Mouse (Mus musculus) forebrain, embryonic 15.5 days (tissue): ENCODE data around the gene Cd93. TPM values are rescaled to one million over a fixed set of nuclear protein-coding genes. Genes with fewer than 3 reads are reported as not detected.

Experiments used
- ATAC-seq: fragments of 200-750 bp; cut with Nextera tagmentation; replicated peaks from 2 replicates; pipeline ENCODE4 v1.8.0; 2017; ENCODE audit warnings: mild to moderate bottlenecking, moderate TSS enrichment, moderate library complexity
- H3K27ac ChIP-seq: fragments of 300-500 bp; sonication (generic); replicated peaks from 2 replicates; pipeline ENCODE4 v1.5.1; 2015; ENCODE audit warnings: mild to moderate bottlenecking, inconsistent platforms
- H3K27me3 ChIP-seq: fragments of 300-500 bp; sonication (generic); 2 replicates; pipeline ENCODE4 v1.6.1; 2015; ENCODE audit warnings: inconsistent platforms
- H3K36me3 ChIP-seq: fragments of 300-500 bp; sonication (generic); 2 replicates; pipeline ENCODE4 v1.6.1; 2015; ENCODE audit warnings: mild to moderate bottlenecking, inconsistent platforms
- H3K4me1 ChIP-seq: fragments of 300-500 bp; sonication (generic); 2 replicates; pipeline ENCODE4 v1.6.1; 2015; ENCODE audit warnings: inconsistent platforms
- H3K4me2 ChIP-seq: fragments of 300-500 bp; sonication (generic); replicated peaks from 2 replicates; pipeline ENCODE4 v1.6.1; 2015; ENCODE audit warnings: mild to moderate bottlenecking, inconsistent platforms
- H3K4me3 ChIP-seq: fragments of 300-500 bp; sonication (generic); 2 replicates; pipeline ENCODE4 v1.5.1; 2015; ENCODE audit warnings: mild to moderate bottlenecking, inconsistent platforms
- H3K9ac ChIP-seq: fragments of 300-500 bp; sonication (generic); replicated peaks from 2 replicates; pipeline ENCODE4 v1.6.1; 2015; ENCODE audit warnings: mild to moderate bottlenecking, inconsistent platforms
- H3K9me3 ChIP-seq: fragments of 300-500 bp; sonication (generic); 2 replicates; pipeline ENCODE4 v1.6.1; 2016; ENCODE audit warnings: inconsistent platforms
- WGBS: fragments of 180-500 bp; shearing (Covaris S2); methylation state at CpG from one replicate; pipeline ENCODE4 v1.1.7; 2015; ENCODE audit warnings: mixed read lengths; 5-methylcytosine and 5-hydroxymethylcytosine counted together
- polyA plus RNA-seq: library from polyadenylated mRNA; unstranded; fragments of >200 nt; fragmentation: Nextera tagmentation; extraction: Ambion mirVana; gene quantifications from 2 replicates; pipeline ENCODE4 v1.2.1, GENCODE M21; 2015

Cd93 gene
- polyA plus RNA-seq, 1 experiment from 2014 or later: 6.2 TPM

DNA sequence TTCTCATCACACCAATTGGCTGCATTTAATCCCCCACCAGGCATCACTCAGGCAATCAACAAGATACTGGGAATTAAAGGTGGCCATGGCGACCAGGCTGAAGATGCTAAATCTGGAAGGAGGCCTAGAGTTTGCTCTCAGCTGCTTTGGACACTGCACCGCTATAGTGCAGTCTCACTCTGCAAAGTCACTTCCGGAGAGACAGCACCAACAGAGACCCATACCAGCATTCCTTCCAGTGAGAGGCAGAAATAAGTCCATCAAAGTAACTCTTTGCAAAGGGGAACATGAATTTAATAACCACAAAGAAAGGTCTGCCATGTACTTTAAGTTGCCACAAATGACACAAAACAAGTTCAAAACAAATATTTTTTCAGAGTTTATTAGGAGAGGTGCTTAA lies 7.1 kb downstream of the Cd93 start:
- H3K4me3 ChIP-seq: no peak overlapping the region
- no peaks in the 10 kb centered on the region for H3K4me1 ChIP-seq
- H3K4me2 ChIP-seq: no peak overlapping the region
- H3K36me3 ChIP-seq: no peaks in the 10 kb centered on the region
- 21% methylated on average over 3 of the region's 3 CpGs for WGBS
- H3K9ac ChIP-seq: no peak overlapping the region
- no peak for ATAC-seq
- no peaks in the 10 kb centered on the region for H3K9me3 ChIP-seq
- no peak overlapping the region for H3K27ac ChIP-seq
- no peaks in the 10 kb centered on the region for H3K27me3 ChIP-seq

DNA sequence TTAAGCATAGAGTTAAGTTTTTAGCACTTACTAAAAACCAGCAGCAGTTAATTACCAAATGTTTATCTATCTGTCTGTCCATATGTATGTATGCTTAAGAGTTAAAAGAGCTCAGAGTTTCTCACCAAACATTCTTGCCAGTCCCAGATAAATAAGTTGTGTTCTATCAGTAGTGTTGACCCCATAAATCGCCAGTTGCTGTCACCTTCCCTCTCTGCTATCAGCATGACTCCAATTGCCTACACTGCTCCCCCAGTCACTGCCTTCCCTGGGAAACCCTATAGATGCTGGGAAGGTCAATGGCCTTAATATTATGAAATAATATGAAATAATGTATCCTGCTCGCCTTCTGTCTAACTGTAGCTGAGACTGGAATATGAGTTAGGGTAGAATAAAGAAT lies 11.0 kb downstream of the Cd93 start:
- H3K9me3 ChIP-seq: no peaks in the 10 kb centered on the region
- H3K4me3 ChIP-seq: no peak overlapping the region
- no peaks in the 10 kb centered on the region for H3K4me1 ChIP-seq
- WGBS: 78% methylated on average over 2 of the region's 2 CpGs
- ATAC-seq: no peak
- no peak overlapping the region for H3K9ac ChIP-seq
- no peak overlapping the region for H3K27ac ChIP-seq
- no peak overlapping the region for H3K4me2 ChIP-seq
- H3K36me3 ChIP-seq: no peaks in the 10 kb centered on the region
- H3K27me3 ChIP-seq: no peaks in the 10 kb centered on the region

DNA sequence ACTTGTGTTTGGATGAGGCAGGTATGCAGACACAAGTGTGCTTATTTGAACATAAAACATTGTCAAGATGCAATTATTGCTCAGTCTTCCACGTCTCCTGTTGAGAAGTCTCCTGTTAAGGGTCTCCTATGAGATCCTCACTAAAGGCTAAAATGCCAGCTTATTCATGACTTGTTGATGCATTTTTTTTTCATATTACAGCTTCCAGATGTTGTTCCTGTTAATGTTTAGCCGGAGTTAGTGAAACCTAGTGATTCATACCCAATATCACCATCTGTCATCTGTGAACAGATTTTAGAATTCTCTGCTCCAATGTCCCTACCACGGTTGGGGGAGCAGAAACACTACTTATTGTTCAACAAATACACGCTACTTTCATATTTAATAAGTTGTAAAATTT lies 12.4 kb downstream of the Cd93 start:
- Histone ChIP-seq H3K4me2 (no peak overlapping the region), H3K4me1 (no peaks in the 10 kb centered on the region), H3K27ac (no peak overlapping the region), H3K27me3 (no peaks in the 10 kb centered on the region), H3K9ac (no peak overlapping the region), H3K36me3 (no peaks in the 10 kb centered on the region), H3K9me3 (no peaks in the 10 kb centered on the region), H3K4me3 (no peak overlapping the region)
- ATAC-seq: no peak
- 77% methylated on average over 4 of the region's 4 CpGs for whole genome bisulfite sequencing

DNA sequence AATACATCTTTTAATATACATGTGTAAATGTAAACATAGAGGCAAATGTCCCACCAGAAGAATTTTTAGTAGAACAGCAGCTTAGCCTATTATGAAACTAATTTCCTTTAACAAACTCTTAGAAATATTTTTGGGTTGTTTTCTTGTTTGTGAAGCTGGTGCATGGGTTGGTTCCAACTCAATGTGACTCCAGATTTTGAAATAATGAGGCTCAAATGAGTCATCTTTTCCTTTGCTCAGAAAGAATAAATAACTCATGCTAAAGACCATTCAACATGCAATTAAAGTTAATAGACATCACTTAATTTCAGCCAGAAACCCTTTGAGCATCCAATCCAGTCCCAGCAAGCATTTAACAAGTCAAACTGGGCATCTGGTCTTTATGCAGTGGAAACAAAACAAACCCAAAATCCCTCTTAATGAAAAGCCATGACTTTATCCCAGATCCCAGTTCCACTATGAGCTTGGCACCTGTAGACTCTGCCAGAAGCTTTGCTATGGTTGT lies 14.3 kb downstream of the Cd93 start:
- ATAC-seq: no peak
- H3K9ac ChIP-seq: no peak overlapping the region

DNA sequence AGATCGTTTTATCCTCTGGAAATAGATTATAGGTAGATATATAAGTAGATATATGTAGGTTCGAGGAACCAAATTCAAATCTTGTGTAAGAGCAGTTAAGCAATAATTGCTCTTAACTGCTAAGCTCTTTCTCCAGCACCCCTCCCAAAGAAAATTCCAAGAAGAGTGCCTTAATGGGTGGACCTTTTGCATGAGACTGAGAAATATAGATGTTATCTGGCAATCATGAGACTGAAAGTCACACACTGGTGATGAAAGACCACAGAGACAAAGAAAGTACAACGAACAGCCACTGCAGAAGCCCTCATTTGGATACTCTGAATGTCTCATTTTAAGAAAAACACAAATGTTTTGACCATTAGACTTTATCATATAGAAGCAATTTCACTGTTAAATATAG lies 14.8 kb downstream of the Cd93 start:
- Histone ChIP-seq H3K27me3 (no peaks in the 10 kb centered on the region), H3K9me3 (no peaks in the 10 kb centered on the region), H3K4me2 (no peak overlapping the region), H3K36me3 (no peaks in the 10 kb centered on the region), H3K4me3 (no peak overlapping the region), H3K27ac (no peak overlapping the region), H3K4me1 (no peaks in the 10 kb centered on the region), H3K9ac (no peak overlapping the region)
- 84% methylated on average over 3 of the region's 3 CpGs for WGBS
- ATAC-seq: no peak

More for the DNA sequence above, 14.3 kb downstream of the Cd93 start:
- Histone ChIP-seq H3K36me3 (no peaks in the 10 kb centered on the region), H3K9me3 (no peaks in the 10 kb centered on the region), H3K4me3 (no peak overlapping the region), H3K27me3 (no peaks in the 10 kb centered on the region), H3K4me1 (no peaks in the 10 kb centered on the region), H3K4me2 (no peak overlapping the region), H3K27ac (no peak overlapping the region)

DNA sequence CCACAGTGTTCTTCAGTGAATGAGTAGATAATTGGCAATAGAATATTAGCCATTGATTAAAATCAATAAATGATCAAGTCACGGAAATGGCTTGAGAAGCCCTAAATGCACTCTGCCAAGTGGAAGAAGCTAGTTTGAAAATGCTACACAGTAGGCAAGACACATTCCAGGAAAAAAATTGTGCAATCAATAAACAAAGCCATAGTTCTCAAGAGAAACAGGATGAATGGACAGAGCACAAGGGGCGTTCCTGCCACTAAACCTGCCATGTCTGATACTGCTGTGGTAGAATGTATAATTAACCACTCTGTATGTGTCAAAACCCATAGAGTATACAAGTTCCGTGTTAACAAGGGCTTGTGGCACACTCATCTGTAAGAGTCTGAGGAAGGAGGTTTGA lies 15.8 kb downstream of the Cd93 start:
- H3K4me1 ChIP-seq: no peaks in the 10 kb centered on the region
- 72% methylated on average over 3 of the region's 3 CpGs for WGBS
- H3K9ac ChIP-seq: no peak overlapping the region
- ATAC-seq: no peak
- no peak overlapping the region for H3K4me3 ChIP-seq
- no peak overlapping the region for H3K4me2 ChIP-seq
- no peak overlapping the region for H3K27ac ChIP-seq
- H3K9me3 ChIP-seq: no peaks in the 10 kb centered on the region
- H3K36me3 ChIP-seq: no peaks in the 10 kb centered on the region
- H3K27me3 ChIP-seq: no peaks in the 10 kb centered on the region

DNA sequence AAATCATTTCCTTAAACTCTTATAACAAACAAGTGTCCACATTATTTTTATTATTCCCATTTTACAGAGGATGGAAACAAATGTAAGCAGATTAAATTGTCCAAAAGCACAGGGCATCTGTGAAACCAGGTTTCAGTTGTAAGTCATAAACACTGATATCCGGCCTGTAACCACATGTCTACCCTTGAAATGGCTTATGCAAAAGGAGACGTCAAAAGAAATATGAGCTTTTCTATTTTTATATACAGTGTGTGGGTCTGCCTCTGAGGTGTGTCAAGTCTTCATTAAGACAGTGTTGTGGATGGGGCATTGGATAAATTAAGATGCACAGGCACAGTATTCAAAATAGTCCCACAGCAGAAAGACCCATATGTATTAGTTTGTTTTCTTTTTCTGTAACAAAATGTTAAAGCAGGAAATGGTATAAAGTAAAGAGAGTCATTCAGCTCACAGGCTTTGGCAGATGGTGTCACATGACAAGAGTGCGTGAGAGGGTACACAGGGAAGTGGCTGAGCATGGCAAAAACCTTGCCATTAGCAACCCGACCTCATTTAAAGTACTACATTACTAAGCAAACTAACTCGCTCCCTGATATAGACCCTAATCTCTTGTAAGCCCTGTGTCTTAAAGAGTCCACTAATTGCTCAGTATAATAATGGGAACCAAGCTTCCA lies 17.5 kb downstream of the Cd93 start:
- Histone ChIP-seq H3K4me3 (no peak overlapping the region), H3K36me3 (no peaks in the 10 kb centered on the region), H3K4me1 (no peaks in the 10 kb centered on the region), H3K27me3 (no peaks in the 10 kb centered on the region), H3K27ac (no peak overlapping the region), H3K9ac (no peak overlapping the region), H3K4me2 (no peak overlapping the region), H3K9me3 (no peaks in the 10 kb centered on the region)
- 82% methylated on average over 5 of the region's 5 CpGs for WGBS
- ATAC-seq: no peak

DNA sequence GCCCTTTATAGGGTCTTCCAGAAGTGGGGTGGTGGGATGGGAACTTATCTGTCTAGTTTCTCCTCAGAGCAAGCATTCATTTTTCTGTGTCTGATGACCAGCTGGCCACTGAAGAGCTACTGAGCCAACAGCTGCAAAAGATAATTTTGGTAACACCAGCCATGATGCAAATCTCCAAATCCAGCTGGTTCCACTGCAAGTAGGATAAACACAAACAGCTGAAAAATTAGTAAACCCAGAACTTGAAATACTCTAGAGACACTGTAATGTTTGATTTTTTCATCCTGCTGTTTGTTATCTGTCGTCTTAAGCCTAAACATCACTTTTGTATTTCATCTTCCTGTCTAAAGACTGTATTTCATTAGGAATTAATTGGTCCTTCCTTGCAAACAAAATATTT lies 21.7 kb downstream of the Cd93 start:
- H3K36me3 ChIP-seq: no peaks in the 10 kb centered on the region
- no peak overlapping the region for H3K27ac ChIP-seq
- H3K4me2 ChIP-seq: no peak overlapping the region
- H3K9ac ChIP-seq: no peak overlapping the region
- no peaks in the 10 kb centered on the region for H3K4me1 ChIP-seq
- no peak overlapping the region for H3K4me3 ChIP-seq
- H3K9me3 ChIP-seq: no peaks in the 10 kb centered on the region
- no peak for ATAC-seq
- WGBS: 81% methylated on average over 1 of the region's 1 CpGs
- H3K27me3 ChIP-seq: no peaks in the 10 kb centered on the region

DNA sequence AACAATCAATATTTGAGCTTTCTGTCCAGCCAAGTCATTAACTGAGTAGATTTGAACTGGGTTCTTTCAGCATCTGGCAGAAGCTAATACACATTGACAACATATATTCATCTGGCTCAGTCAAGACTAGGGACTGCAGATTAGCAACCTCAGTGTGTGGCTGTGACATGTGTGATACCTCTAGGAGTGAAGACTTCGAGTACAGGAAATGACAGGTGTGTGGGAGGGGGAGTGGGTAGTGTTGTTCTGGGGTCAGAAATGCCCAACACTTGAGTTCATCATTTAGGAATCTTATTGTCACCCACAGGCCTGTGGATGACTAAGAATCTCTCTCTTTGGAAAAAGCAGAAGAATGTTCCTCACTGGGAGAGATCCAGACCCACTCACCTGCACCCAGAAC lies 22.3 kb downstream of the Cd93 start:
- ATAC-seq: no peak
- Histone ChIP-seq H3K27ac (no peak overlapping the region), H3K36me3 (no peaks in the 10 kb centered on the region), H3K4me2 (no peak overlapping the region), H3K9me3 (no peaks in the 10 kb centered on the region), H3K27me3 (no peaks in the 10 kb centered on the region), H3K4me3 (no peak overlapping the region), H3K4me1 (no peaks in the 10 kb centered on the region), H3K9ac (no peak overlapping the region)
- WGBS: 49% methylated on average over 1 of the region's 1 CpGs

DNA sequence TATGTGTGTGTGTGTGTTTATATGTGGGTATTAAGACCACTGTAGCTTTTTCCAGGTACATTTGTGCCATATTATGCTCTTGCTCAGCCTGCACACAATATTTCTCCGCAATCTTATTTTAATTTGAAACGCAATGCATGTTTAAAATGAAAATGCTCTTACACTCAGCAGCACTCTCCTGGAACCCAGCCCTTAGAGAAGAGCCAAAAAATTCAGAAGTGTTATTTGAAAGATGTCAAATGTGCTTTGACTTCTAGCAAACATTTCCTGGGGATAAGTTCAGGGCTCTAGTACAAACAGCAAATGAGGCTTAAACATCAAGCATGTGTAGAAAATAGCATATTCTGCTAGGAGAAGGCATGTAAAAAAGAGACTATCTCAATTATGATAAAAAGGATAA lies 23.6 kb downstream of the Cd93 start:
- no peaks in the 10 kb centered on the region for H3K27me3 ChIP-seq
- 81% methylated on average over 2 of the region's 2 CpGs for WGBS
- no peaks in the 10 kb centered on the region for H3K36me3 ChIP-seq
- H3K4me3 ChIP-seq: no peak overlapping the region
- ATAC-seq: no peak
- no peak overlapping the region for H3K4me2 ChIP-seq
- H3K9me3 ChIP-seq: no peaks in the 10 kb centered on the region
- no peak overlapping the region for H3K27ac ChIP-seq
- H3K4me1 ChIP-seq: no peaks in the 10 kb centered on the region
- H3K9ac ChIP-seq: no peak overlapping the region

DNA sequence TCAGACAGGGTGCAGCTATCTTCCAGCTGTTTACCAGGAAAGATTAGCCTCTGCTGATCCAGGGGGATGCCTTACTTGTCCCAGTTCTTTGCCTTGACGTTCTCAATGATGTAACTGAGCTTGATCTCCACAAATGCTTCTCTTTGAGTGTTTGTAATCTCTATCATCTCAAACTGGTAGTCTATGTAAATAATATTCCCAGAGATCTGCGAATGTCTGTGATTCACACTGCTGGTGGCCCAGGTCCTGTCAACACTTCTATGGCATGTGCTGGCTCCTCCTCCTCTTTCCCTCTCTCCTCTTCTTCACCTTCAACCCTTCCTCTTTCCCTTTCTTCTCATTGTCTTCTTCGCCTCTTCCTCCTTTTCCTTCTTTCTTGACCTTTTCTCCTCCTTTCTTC lies 24.2 kb downstream of the Cd93 start:
- Histone ChIP-seq H3K27me3 (no peaks in the 10 kb centered on the region), H3K4me1 (no peaks in the 10 kb centered on the region), H3K4me3 (no peak overlapping the region), H3K4me2 (no peak overlapping the region), H3K27ac (no peak overlapping the region), H3K9me3 (no peaks in the 10 kb centered on the region), H3K9ac (no peak overlapping the region), H3K36me3 (no peaks in the 10 kb centered on the region)
- WGBS: 78% methylated on average over 3 of the region's 3 CpGs
- ATAC-seq: no peak

DNA sequence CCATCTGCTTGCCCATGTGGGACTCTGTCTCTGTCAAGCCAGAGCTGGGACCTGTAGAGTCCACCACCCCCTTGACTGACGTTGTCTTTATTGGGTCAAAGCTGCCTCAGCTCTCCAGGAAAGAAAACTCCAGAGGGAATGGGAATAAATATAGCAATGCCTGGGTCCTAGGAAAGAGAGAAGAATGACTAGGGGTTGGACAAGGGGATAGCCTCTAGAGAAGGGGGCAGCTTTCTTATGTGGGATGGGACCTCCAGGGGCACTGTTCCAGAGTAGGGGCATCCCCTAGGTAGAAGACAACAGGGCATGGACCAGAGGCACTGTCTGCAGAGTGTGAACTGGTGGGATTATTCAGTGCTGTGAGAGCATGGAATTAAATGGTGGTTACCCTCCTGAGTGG lies 33.5 kb downstream of the Cd93 start:
- Histone ChIP-seq H3K4me2 (no peak overlapping the region), H3K27me3 (peaks cover 34% of the 10 kb centered on the region), H3K36me3 (no peaks in the 10 kb centered on the region), H3K4me1 (peaks cover 25% of the 10 kb centered on the region), H3K9me3 (no peaks in the 10 kb centered on the region), H3K9ac (no peak overlapping the region), H3K4me3 (no peak overlapping the region), H3K27ac (no peak overlapping the region)
- 88% methylated on average over 1 of the region's 1 CpGs for WGBS
- no peak for ATAC-seq

DNA sequence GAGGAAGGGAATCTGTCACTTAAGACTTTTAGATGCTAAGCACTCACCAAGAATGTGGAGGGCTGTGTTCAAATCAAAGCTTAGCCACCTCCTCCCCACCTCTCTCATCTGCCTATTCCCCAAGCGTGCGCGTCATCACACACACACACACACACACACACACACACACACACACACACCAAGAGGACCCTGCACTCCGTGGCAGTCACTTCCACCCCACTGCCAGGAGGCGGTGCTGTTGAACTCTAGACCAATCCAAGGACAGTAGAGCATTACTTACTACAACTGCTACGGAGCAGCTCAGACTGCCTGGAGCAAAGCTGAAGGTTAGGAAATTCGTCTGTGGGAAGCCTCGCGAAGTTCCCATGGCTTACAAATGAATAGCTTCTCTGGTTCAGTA lies 34.2 kb downstream of the Cd93 start:
- ATAC-seq: peak; percentile 78
- Histone ChIP-seq H3K4me1 (peaks cover 25% of the 10 kb centered on the region), H3K4me2 (no peak overlapping the region), H3K27ac (no peak overlapping the region), H3K36me3 (no peaks in the 10 kb centered on the region), H3K9ac (no peak overlapping the region), H3K9me3 (no peaks in the 10 kb centered on the region), H3K4me3 (no peak overlapping the region), H3K27me3 (peaks cover 36% of the 10 kb centered on the region)
- WGBS: 23% methylated on average over 9 of the region's 9 CpGs
